Mouse (Mus musculus): ENCODE measurements around the gene Larp6.

GRCm38 (mm10) chr9:60747672-60748071 lies 34.9 kb downstream of the Larp6 start:
- TF ChIP-seq CTCF (IDR thresholded peaks at IDR 0.05; ENCODE audit: control insufficient read depth, insufficient read depth, insufficient replicate concordance, low read depth, low read length) = no peak
- TF ChIP-seq POLR2A (IDR thresholded peaks at IDR 0.05; ENCODE audit: control insufficient read depth, low read depth, low read length) = no peak
